Mouse (Mus musculus) gastrocnemius, postnatal 25 days (tissue): Measurements from ENCODE around the gene Gm42688. TPM values are rescaled to one million over a fixed set of nuclear protein-coding genes. Genes with fewer than 3 reads are reported as not detected.
"Not testable (repeated sequence)": the region's sequence is repeated elsewhere in the genome, so short reads cannot be mapped to it uniquely, and the experiment has no call there.

Experiments used
- DNase-seq: peaks from one replicate; pipeline ENCODE4 v3.0.0; 2022
- microRNA-seq, 2 experiments: library from miRNA; unstranded; fragments of <30 nt; microRNA quantifications; one replicate each; pipeline ENCODE4 v1.2.0; 2021; ENCODE audit warnings: borderline replicate concordance in 2 of 2
- total RNA-seq, 2 experiments: library from RNA; stranded (reverse); gene quantifications; 1 replicate in 1 of 2; 2 replicates in 1 of 2; pipeline ENCODE4 v1.2.3; 2021

Gene Gm42688
- total RNA-seq, 2 experiments from 2014 or later, result 1.0 TPM

- DNase-seq, result no peak
Measured at GRCm38 (mm10) chr6:83141636-83142035, 40.2 kb downstream of the Gm42688 start.

- no peak for DNase-seq
Measured at GRCm38 (mm10) chr6:83142211-83142731, 40.9 kb downstream of the Gm42688 start.

- DNase-seq, result no peak
Measured at GRCm38 (mm10) chr6:83142886-83143285, 41.5 kb downstream of the Gm42688 start.

GRCm38 (mm10) chr6:83145209-83145608, 43.8 kb downstream of the Gm42688 start:
- DNase-seq, result no peak

- DNase-seq, result no peak
Measured at GRCm38 (mm10) chr6:83145805-83146204, 44.4 kb downstream of the Gm42688 start.

GRCm38 (mm10) chr6:83147280-83147679, 45.9 kb downstream of the Gm42688 start:
- no peak for DNase-seq

GRCm38 (mm10) chr6:83151721-83152120, 50.3 kb downstream of the Gm42688 start:
- no peak for DNase-seq

- no peak for DNase-seq
Measured at GRCm38 (mm10) chr6:83153038-83153437, 51.6 kb downstream of the Gm42688 start.

- no peak for DNase-seq
Measured at GRCm38 (mm10) chr6:83153485-83153884, 52.1 kb downstream of the Gm42688 start.

GRCm38 (mm10) chr6:83155552-83156238, 54.3 kb downstream of the Gm42688 start:
- no peak for DNase-seq

- DNase-seq, result no peak
Measured at GRCm38 (mm10) chr6:83156259-83156684, 54.9 kb downstream of the Gm42688 start, which contains the start of the genes Wdr54 and 1700003E16Rik. TSS of gene Wdr54 (minus strand) at chr6:83156397. TSS of gene 1700003E16Rik (plus strand) at chr6:83156404.

GRCm38 (mm10) chr6:83159456-83159855, 58.0 kb downstream of the Gm42688 start:
- DNase-seq, result not testable (repeated sequence)

Small RNA genes within 50 kb of the gene (microRNA-seq; reads per million reads assigned to microRNA genes)
- gene Mir3470a, result 0 reads per million in 2 experiments

Other genes starting within 250 kb of the Gm42688 start
- gene Sema4f, start 161.8 kb upstream of the Gm42688 start, total RNA-seq, result under 1 TPM; 0.13 to 0.51 TPM
- not detected for gene M1ap, start 154.7 kb upstream of the Gm42688 start, total RNA-seq
- 1 to 10 TPM; 1.9 to 2.6 TPM for gene Dok1, start 68.1 kb upstream of the Gm42688 start, total RNA-seq
- 1 to 10 TPM; 4.2 to 5.3 TPM for gene Loxl3, start 67.4 kb upstream of the Gm42688 start, total RNA-seq
- 10 to 100 TPM; 71.8 to 82.5 TPM for gene Aup1, start 47.1 kb upstream of the Gm42688 start, total RNA-seq
- 10 to 100 TPM; 16.5 to 18.4 TPM for gene Htra2, start 46.3 kb upstream of the Gm42688 start, total RNA-seq
- under 1 TPM; 0.26 to 0.51 TPM for gene Dqx1, start 43.8 kb upstream of the Gm42688 start, total RNA-seq
- gene Tlx2, start 31.3 kb upstream of the Gm42688 start, total RNA-seq, result not detected
- 1 to 10 TPM; 6.7 to 7.1 TPM for gene Pcgf1, start 23.7 kb upstream of the Gm42688 start, total RNA-seq
- not detected for gene Lbx2, start 15.2 kb upstream of the Gm42688 start, total RNA-seq
- 1 to 10 TPM in 1 of 2 experiments, under 1 TPM in 1; 0.54 to 1.7 TPM for gene Ccdc142, start within 50 bp of the Gm42688 start, total RNA-seq
- 100 to 1,000 TPM; 109 to 113 TPM for gene Mrpl53, start 7.4 kb downstream of the Gm42688 start, total RNA-seq
- 1 to 10 TPM; 6.5 to 8.1 TPM for gene Mogs, start 13.9 kb downstream of the Gm42688 start, total RNA-seq
- 10 to 100 TPM; 37.8 to 38.2 TPM for gene Wbp1, start 19.9 kb downstream of the Gm42688 start, total RNA-seq
- 10 to 100 TPM in 1 of 2 experiments, 1 to 10 TPM in 1; 4.8 to 14.0 TPM for gene Ino80b, start 23.8 kb downstream of the Gm42688 start, total RNA-seq
- gene Rtkn, start 33.8 kb downstream of the Gm42688 start, total RNA-seq, result 10 to 100 TPM in 1 of 2 experiments, 1 to 10 TPM in 1; 7.9 to 14.4 TPM
- 1 to 10 TPM; 1.2 to 1.4 TPM for gene Wdr54, start 54.8 kb downstream of the Gm42688 start, total RNA-seq
- gene 1700003E16Rik, start 54.8 kb downstream of the Gm42688 start, total RNA-seq, result not detected
- 100 to 1,000 TPM; 118 to 126 TPM for gene Dctn1, start 64.3 kb downstream of the Gm42688 start, total RNA-seq
- gene Slc4a5, start 118.2 kb downstream of the Gm42688 start, total RNA-seq, result not detected
- gene Mthfd2, start 224.3 kb downstream of the Gm42688 start, total RNA-seq, result 1 to 10 TPM; 4.4 to 4.8 TPM
- gene Mob1a, start 224.4 kb downstream of the Gm42688 start, total RNA-seq, result 10 to 100 TPM; 11.3 to 11.5 TPM
- gene Bola3, start 247.5 kb downstream of the Gm42688 start, total RNA-seq, result 100 to 1,000 TPM; 236 to 237 TPM